Mouse (Mus musculus): Measurements from ENCODE around the gene Pfdn4. TPM values are rescaled to one million over a fixed set of nuclear protein-coding genes. Genes with fewer than 3 reads are reported as not detected.

Gene Pfdn4
- polyA plus RNA-seq, 1 experiment from 2014 or later, result 145 TPM

Other genes with a start within 250 kb of the Pfdn4 start
- 8.9 and 12.8 TPM in 2 replicates for gene Bcas1, start 68.6 kb upstream of the Pfdn4 start, polyA plus RNA-seq (2016; fragmentation: Nextera tagmentation; extraction: Ambion mirVana)
- gene Cyp24a1, start 717 bp downstream of the Pfdn4 start, polyA plus RNA-seq (2016; fragmentation: Nextera tagmentation; extraction: Ambion mirVana), result 0.05 TPM in 2 replicates
- not detected in 2 replicates for gene 4930470P17Rik, start 105.6 kb downstream of the Pfdn4 start, polyA plus RNA-seq (2016; fragmentation: Nextera tagmentation; extraction: Ambion mirVana)
- gene Dok5, start 235.4 kb downstream of the Pfdn4 start, polyA plus RNA-seq (2016; fragmentation: Nextera tagmentation; extraction: Ambion mirVana), result 37.5 and 42.0 TPM in 2 replicates

Data from neural tube, embryonic 12.5 days (tissue).